Mouse (Mus musculus) hindbrain, embryonic 13.5 days (tissue): ENCODE measurements at regions not wholly inside any gene's neighbourhood (a gene's known extent, or its start where the extent isn't known, plus 50 kb on each side); places are given as distances from the start of the nearest gene placed in this dataset.

Source experiments
- ATAC-seq: fragments of 200-750 bp; cut with Nextera tagmentation; 2 replicates; pipeline ENCODE4 v1.8.0; 2017; ENCODE audit warnings: moderate TSS enrichment; ENCODE audit not compliant: low FRiP score
- H3K27ac ChIP-seq: fragments of 300-500 bp; sonication (generic); 2 replicates; pipeline ENCODE4 v1.5.1; 2015; ENCODE audit warnings: inconsistent platforms, mild to moderate bottlenecking, moderate library complexity
- H3K27me3 ChIP-seq: fragments of 300-500 bp; sonication (generic); 2 replicates; pipeline ENCODE4 v1.6.1; 2015; ENCODE audit warnings: mild to moderate bottlenecking, inconsistent platforms
- H3K36me3 ChIP-seq: fragments of 300-500 bp; sonication (generic); 2 replicates; pipeline ENCODE4 v1.6.1; 2015; ENCODE audit warnings: mild to moderate bottlenecking, inconsistent platforms
- H3K4me1 ChIP-seq: fragments of 300-500 bp; sonication (generic); replicated peaks from 2 replicates; pipeline ENCODE4 v1.6.1; 2015; ENCODE audit warnings: inconsistent platforms
- H3K4me2 ChIP-seq: fragments of 300-500 bp; sonication (generic); 2 replicates; pipeline ENCODE4 v1.6.1; 2015; ENCODE audit warnings: inconsistent platforms, mild to moderate bottlenecking, moderate library complexity
- H3K4me3 ChIP-seq: fragments of 300-500 bp; sonication (generic); 2 replicates; pipeline ENCODE4 v1.5.1; 2015; ENCODE audit warnings: mild to moderate bottlenecking, inconsistent platforms
- H3K9ac ChIP-seq: fragments of 300-500 bp; sonication (generic); 2 replicates; pipeline ENCODE4 v1.6.1; 2015; ENCODE audit warnings: mild to moderate bottlenecking, inconsistent platforms
- H3K9me3 ChIP-seq: fragments of 300-500 bp; sonication (generic); 2 replicates; pipeline ENCODE4 v1.6.1; 2016; ENCODE audit warnings: inconsistent platforms
- WGBS: fragments of 180-500 bp; shearing (Covaris S2); methylation state at CpG from one replicate; pipeline ENCODE4 v1.1.7; 2015; 5-methylcytosine and 5-hydroxymethylcytosine counted together

DNA sequence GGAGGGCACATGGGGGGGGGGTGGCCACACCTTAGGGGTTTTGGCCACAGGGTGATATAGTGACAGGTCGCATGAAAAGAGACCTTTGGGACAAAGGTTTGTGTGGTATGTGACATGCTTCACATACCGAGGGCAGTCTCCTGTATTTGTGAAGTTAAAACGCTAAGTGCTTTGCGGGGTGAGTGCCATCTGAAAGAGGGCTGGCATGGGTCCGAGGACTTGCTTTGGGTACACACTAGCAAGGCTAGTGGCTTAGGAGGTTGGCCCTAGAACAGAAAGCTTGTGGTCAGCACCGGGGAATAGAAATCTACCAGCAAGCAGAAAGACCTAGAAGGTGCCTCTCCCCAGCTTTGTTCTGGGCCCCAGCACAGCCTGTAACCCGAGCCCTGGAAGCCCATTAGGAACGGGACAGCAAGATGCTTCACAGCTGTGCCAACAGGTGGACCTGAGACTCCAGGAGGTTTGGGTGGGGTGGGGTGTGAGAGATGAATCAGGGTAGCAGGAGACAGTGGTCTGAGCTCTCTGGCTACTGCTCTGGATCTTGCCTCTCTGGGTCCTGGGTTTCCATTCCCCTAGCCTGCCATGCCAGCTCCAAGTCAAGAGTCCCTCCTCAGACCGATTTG, 107.0 kb upstream of the Irx3 start:
- no peak for ATAC-seq

DNA sequence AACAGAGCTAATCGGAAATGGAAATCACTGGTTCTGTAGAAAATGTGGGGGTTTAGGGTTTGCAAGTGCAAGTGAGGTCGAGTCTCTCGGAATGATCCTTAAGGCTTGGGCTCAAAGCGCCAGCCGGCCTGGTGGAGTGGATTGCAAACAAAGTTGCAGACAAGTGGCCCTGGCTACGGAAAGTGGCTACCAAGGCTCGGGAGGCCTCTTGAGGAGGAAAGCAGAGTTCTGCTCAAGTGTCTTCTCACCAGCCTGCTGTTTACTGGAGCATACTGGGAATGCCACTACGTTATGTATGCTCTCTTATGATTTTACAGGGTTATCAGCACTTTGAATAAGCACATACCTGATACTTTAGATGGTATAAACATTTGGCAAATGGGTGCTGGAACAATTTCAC, 105.3 kb upstream of the Irx3 start:
- 94% methylated on average over 8 of the region's 8 CpGs for WGBS
- ATAC-seq: no peak

More for the DNA sequence above, 107.0 kb upstream of the Irx3 start:
- Histone ChIP-seq H3K9ac (no peak overlapping the region), H3K36me3 (no peaks in the 10 kb centered on the region), H3K27ac (no peak overlapping the region), H3K4me1 (peaks cover 11% of the 10 kb centered on the region), H3K27me3 (peaks cover 24% of the 10 kb centered on the region), H3K4me3 (no peak overlapping the region), H3K9me3 (no peaks in the 10 kb centered on the region), H3K4me2 (no peak overlapping the region)
- 81% methylated on average over 9 of the region's 9 CpGs for WGBS

DNA sequence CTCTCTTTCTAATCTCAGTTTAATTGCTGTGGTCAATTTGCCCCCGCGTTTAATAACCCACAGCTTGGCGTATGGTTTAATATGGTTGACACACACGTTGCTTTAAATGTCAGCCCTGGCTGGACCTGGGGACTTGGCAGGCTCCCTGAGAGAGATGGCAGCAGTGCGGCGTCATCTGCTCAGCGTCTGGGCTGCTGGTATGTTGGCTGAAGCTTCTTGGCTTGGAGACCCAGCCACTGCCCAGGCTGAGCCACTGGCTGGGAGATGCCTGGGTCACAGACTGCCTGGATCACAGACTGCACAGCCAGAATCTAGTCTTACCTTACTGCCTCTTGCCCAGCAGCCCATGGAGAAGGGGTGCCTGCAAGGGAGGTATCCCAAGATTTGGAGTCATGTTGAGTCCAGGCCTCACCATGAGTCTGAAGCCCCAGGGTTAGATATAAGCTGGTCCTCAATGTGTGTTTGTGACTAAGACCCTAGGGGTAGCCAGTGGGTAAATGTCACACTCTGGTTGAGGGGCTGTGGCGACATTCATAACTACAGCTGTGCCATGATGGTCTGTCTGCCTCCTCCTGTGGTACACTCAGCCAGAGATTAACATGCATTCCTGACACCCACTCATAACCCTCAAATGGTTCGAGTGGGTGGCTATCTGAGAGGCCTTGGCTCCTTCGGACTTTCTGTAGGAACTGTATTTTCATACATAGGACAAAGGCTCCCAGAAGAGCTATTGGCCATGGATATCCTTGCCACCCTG, 99.8 kb upstream of the Irx3 start:
- H3K36me3 ChIP-seq: no peaks in the 10 kb centered on the region
- H3K9ac ChIP-seq: no peak overlapping the region
- no peak for ATAC-seq
- no peaks in the 10 kb centered on the region for H3K9me3 ChIP-seq
- peaks cover 29% of the 10 kb centered on the region; the same call in 1 of the 2 replicates for H3K27me3 ChIP-seq
- no peak overlapping the region for H3K4me3 ChIP-seq
- H3K4me1 ChIP-seq: no peaks in the 10 kb centered on the region
- no peak overlapping the region for H3K27ac ChIP-seq
- no peak overlapping the region for H3K4me2 ChIP-seq
- 79% methylated on average over 10 of the region's 10 CpGs for whole genome bisulfite sequencing

More for the DNA sequence above, 105.3 kb upstream of the Irx3 start:
- no peak overlapping the region for H3K9ac ChIP-seq
- no peaks in the 10 kb centered on the region for H3K36me3 ChIP-seq
- H3K4me1 ChIP-seq: peaks cover 11% of the 10 kb centered on the region
- no peak overlapping the region for H3K4me2 ChIP-seq
- peaks cover 24% of the 10 kb centered on the region for H3K27me3 ChIP-seq
- H3K27ac ChIP-seq: no peak overlapping the region
- H3K9me3 ChIP-seq: no peaks in the 10 kb centered on the region
- no peak overlapping the region for H3K4me3 ChIP-seq

DNA sequence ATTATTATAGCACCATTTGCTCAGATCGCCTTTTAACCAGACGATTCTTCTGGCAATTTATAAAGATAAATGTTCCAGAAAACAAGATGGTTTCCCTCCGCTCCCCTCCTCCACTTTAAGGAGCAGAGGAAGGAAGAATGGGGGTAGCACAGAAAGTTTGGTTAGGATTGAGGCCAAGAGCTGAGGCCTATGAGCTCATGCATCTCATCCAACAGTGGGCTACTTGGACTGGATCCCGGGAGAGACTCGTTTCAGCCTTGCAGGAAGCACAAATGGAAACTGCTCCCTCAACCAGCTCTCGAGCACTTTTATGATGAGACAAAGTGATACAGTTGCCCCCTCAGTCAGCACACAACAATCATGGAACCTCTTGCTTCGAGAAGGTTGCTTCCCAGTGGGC, 97.9 kb upstream of the Irx3 start:
- no peak overlapping the region for H3K27ac ChIP-seq
- 84% methylated on average over 7 of the region's 7 CpGs for WGBS
- H3K36me3 ChIP-seq: no peaks in the 10 kb centered on the region
- H3K4me3 ChIP-seq: no peak overlapping the region
- H3K4me1 ChIP-seq: no peaks in the 10 kb centered on the region
- H3K9me3 ChIP-seq: no peaks in the 10 kb centered on the region
- H3K4me2 ChIP-seq: no peak overlapping the region
- ATAC-seq: no peak
- peaks cover 28% of the 10 kb centered on the region; the same call in 1 of the 2 replicates for H3K27me3 ChIP-seq
- H3K9ac ChIP-seq: no peak overlapping the region

DNA sequence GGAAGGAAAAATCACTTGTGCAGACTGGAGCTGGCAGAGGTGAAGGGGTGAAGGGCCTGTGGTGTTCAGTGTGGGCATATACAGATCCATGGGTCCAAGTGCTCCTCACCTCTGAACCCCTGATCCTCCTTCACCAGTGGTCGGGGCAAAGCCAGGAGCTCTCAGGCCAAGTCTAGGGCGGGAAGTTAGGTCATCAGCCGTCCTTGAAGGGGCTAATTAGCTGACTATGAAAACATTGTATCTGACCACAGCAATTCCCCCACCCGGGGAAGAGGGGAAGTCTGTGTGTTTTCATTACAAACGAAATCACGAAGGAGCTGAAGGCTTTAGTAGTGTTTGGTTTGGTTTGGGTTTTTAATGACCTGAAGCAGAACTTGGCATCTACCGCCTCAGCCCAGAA, 95.5 kb upstream of the Irx3 start:
- WGBS: 81% methylated on average over 7 of the region's 7 CpGs

DNA sequence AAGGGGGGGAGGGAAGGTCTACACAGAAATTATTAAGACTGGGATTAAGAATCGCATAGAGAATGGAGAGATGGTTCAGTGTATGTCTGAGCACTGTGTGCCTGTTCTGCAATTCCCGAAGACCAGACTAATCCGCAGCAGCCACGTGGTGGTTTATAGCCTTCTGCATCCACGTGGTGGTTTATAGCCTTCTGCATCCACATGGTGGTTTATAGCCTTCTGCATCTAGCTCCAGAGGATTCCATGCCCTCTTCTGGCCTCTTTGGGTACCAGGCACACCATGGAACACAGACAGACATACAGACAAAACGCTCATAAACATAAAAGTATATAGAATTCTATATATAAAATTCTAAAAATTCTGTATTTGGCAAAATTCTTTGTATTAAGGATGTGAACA, 94.1 kb upstream of the Irx3 start:
- ATAC-seq: no peak
- Histone ChIP-seq H3K9ac (no peak overlapping the region), H3K36me3 (no peaks in the 10 kb centered on the region), H3K9me3 (no peaks in the 10 kb centered on the region), H3K27me3 (peaks cover 21% of the 10 kb centered on the region; the same call in 1 of the 2 replicates), H3K4me2 (no peak overlapping the region), H3K4me1 (no peaks in the 10 kb centered on the region), H3K27ac (no peak overlapping the region), H3K4me3 (no peak overlapping the region)
- 74% methylated on average over 6 of the region's 6 CpGs for WGBS

More for the DNA sequence above, 95.5 kb upstream of the Irx3 start:
- no peak for ATAC-seq
- Histone ChIP-seq H3K9ac (no peak overlapping the region), H3K27ac (no peak overlapping the region), H3K4me2 (no peak overlapping the region), H3K4me1 (no peaks in the 10 kb centered on the region), H3K27me3 (peaks cover 29% of the 10 kb centered on the region; the same call in 1 of the 2 replicates), H3K36me3 (no peaks in the 10 kb centered on the region), H3K4me3 (no peak overlapping the region), H3K9me3 (no peaks in the 10 kb centered on the region)

DNA sequence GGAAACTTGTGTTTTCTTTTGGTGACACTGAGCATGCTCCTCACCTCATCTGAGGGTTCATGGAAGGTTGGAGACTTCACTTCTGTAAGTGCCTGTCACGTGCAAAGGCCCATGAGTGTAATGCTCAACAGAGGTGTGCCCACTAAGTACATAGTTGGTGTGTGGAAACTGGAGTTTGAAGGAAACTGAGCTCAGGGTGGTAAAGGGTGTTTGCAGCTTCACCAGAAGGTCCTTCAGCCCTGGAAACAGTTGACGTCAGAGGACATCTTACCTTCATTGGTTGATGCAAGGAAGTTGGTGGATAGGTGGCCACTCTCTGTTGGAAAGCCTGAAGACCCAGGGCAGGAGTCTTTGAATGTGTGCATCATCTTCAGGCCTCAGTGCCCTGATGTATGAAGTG, 83.0 kb upstream of the Irx3 start:
- H3K4me2 ChIP-seq: no peak overlapping the region
- no peak overlapping the region for H3K9ac ChIP-seq
- H3K27me3 ChIP-seq: peaks cover 10% of the 10 kb centered on the region; the same call in 1 of the 2 replicates
- 83% methylated on average over 2 of the region's 2 CpGs for WGBS
- no peaks in the 10 kb centered on the region for H3K9me3 ChIP-seq
- no peak for ATAC-seq
- no peaks in the 10 kb centered on the region for H3K36me3 ChIP-seq
- peaks cover 18% of the 10 kb centered on the region for H3K4me1 ChIP-seq
- no peak overlapping the region for H3K4me3 ChIP-seq
- no peak overlapping the region for H3K27ac ChIP-seq

DNA sequence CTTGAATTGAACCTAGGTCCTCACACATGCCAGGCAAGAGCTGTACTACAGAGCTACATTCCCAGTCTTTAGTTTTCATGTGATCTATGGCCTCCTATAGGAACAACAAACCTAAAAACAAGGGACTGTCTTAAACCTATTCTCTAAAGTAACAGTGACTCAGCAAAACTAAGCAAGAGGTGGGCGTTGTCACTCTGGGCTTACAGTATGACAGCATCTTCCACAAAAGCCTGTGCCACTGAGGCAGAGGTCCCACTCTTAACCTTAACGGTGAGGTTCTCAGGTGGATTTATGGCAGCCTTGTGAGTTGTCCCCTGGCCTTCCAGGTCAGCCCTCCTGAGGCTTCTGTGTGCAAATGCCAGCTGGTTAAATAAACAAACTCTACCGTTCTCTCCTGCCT, 82.5 kb upstream of the Irx3 start:
- Histone ChIP-seq H3K4me3 (no peak overlapping the region), H3K4me1 (peaks cover 18% of the 10 kb centered on the region), H3K36me3 (no peaks in the 10 kb centered on the region), H3K27me3 (peaks cover 15% of the 10 kb centered on the region), H3K4me2 (no peak overlapping the region), H3K9me3 (no peaks in the 10 kb centered on the region), H3K27ac (no peak overlapping the region), H3K9ac (no peak overlapping the region)
- WGBS: 66% methylated on average over 3 of the region's 3 CpGs
- no peak for ATAC-seq

DNA sequence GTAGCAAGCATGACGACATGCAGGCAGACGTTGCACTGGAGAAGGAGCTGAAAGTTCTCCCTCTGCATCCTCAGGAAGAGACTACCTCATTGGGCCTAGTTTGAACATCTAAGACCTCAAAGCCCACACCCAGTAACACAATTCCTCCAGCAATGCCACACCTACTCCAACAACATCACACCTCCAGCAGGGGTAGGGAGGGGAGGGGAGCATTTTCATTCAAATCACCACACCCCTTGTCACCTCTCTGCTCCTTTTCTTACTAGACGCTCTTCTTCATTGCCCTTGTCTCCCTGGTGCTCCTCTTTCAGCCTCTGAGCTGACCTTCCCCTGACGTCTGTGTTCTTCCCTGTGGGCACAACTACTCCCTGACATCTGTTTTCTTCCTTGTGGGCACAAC, 81.1 kb upstream of the Irx3 start:
- no peaks in the 10 kb centered on the region for H3K9me3 ChIP-seq
- H3K36me3 ChIP-seq: no peaks in the 10 kb centered on the region
- H3K9ac ChIP-seq: no peak overlapping the region
- peaks cover 26% of the 10 kb centered on the region for H3K27me3 ChIP-seq
- H3K4me1 ChIP-seq: peaks cover 18% of the 10 kb centered on the region
- WGBS: 67% methylated on average over 4 of the region's 4 CpGs
- no peak overlapping the region for H3K4me2 ChIP-seq
- ATAC-seq: no peak
- H3K4me3 ChIP-seq: no peak overlapping the region
- no peak overlapping the region for H3K27ac ChIP-seq

DNA sequence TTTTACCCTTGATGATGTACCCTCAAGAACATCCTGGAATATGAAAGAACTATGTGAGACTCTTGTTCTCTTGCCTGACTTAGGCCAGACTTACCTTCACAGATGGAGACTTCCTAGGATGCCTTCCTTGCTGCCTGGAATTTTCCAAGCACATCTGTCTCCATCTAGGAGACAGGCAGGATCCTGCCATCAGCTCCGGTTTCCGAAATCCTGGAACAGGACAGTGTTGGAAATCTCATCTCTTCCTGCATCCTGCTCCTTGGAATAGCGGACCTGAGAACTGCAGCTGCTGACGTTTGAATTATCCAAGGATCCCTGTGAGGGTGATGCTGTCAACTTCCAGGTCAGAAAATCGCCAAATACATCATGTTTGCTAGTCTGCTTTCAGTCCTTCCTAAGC, 77.0 kb upstream of the Irx3 start:
- Histone ChIP-seq H3K27ac (no peak overlapping the region), H3K9ac (no peak overlapping the region), H3K4me1 (peaks cover 30% of the 10 kb centered on the region), H3K9me3 (no peaks in the 10 kb centered on the region), H3K4me2 (no peak overlapping the region), H3K27me3 (peaks cover 67% of the 10 kb centered on the region), H3K4me3 (no peak overlapping the region), H3K36me3 (no peaks in the 10 kb centered on the region)
- no peak for ATAC-seq
- 90% methylated on average over 5 of the region's 5 CpGs for WGBS

DNA sequence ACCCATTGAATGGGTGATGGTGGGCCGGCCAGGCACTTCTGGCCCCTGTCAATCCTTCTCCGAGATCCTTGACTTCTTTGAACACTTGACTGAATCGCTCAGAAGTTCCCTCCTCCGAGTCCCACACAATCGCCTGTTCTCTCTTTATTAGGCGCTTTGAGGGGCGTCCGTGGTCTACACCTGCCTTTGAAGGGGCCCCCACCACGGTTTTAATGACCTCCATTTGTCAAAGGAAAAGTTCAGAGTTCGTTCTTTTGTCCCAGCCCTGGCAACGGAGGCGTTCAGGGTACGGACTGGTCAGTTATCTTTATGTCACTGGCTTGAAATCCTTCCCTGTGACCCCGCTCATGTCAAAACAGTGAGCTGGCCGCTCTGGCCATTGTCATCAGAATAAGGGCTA, 74.3 kb upstream of the Irx3 start:
- ATAC-seq: no peak
- no peak overlapping the region for H3K4me2 ChIP-seq
- H3K36me3 ChIP-seq: no peaks in the 10 kb centered on the region
- H3K4me3 ChIP-seq: no peak overlapping the region
- no peaks in the 10 kb centered on the region for H3K9me3 ChIP-seq
- peaks cover 34% of the 10 kb centered on the region for H3K4me1 ChIP-seq
- 15% methylated on average over 15 of the region's 15 CpGs for WGBS
- no peak overlapping the region for H3K9ac ChIP-seq
- no peak overlapping the region for H3K27ac ChIP-seq
- peaks cover 65% of the 10 kb centered on the region for H3K27me3 ChIP-seq

DNA sequence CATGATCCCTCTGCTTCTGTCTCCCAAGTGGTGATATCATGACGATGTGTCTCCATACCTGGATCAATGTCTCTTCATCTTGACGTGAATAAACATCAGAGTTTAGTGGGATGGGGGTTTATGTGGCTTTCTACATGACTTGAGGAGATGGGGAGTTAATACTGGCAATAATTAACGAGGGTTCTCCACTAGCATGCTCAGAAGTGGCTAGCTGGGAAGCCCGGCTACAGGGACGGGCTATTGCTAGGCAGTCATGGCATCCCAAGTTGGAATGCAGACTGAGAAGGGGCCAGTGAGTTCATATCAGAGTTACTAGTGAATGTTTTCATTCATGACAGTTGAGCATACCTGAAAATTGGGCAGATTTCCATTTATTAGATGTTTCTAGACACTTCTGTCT, 71.4 kb upstream of the Irx3 start:
- Histone ChIP-seq H3K27ac (peak overlapping the region; percentile 20; the same call in 1 of the 2 replicates), H3K4me3 (no peak overlapping the region), H3K4me1 (peaks cover 31% of the 10 kb centered on the region), H3K4me2 (no peak overlapping the region), H3K27me3 (peaks cover 77% of the 10 kb centered on the region), H3K36me3 (no peaks in the 10 kb centered on the region), H3K9me3 (no peaks in the 10 kb centered on the region), H3K9ac (no peak overlapping the region)
- no peak for ATAC-seq
- 46% methylated on average over 5 of the region's 5 CpGs for WGBS
